Mouse (Mus musculus) MEL (cell line): Measurements from ENCODE around the gene Ift81. TPM values are rescaled to one million over a fixed set of nuclear protein-coding genes. Genes with fewer than 3 reads are reported as not detected.

Experiments used
- DNase-seq: peaks from one replicate; pipeline ENCODE4 v3.0.0; 2011; ENCODE audit warnings: low read depth, low spot score
- H3K27ac ChIP-seq: 2 replicates; pipeline ENCODE4 v1.5.1; 2012; ENCODE audit warnings: low read depth, mild to moderate bottlenecking, control low read depth, low read length, moderate library complexity; ENCODE audit not compliant: control insufficient read depth
- H3K27me3 ChIP-seq, 2 experiments: fragments of 150-350 bp in 1 of 2; sonication (generic) in 1 of 2; 2 replicates each; pipeline ENCODE4 v1.6.1; 2012; ENCODE audit warnings: low read length in 2 of 2, mild to moderate bottlenecking in 2 of 2, improper control_type of control experiment in 1 of 2, moderate library complexity in 1 of 2; ENCODE audit not compliant: insufficient read depth in 2 of 2, control insufficient read depth in 1 of 2
- H3K36me3 ChIP-seq, 2 experiments: 2 replicates each; pipeline ENCODE4 v1.6.1; 2012 to 2014; ENCODE audit warnings: low read length in 2 of 2, improper control_type of control experiment in 1 of 2, inconsistent platforms in 1 of 2, mild to moderate bottlenecking in 1 of 2; ENCODE audit not compliant: insufficient read depth in 2 of 2, control insufficient read depth in 1 of 2
- H3K4me1 ChIP-seq, 2 experiments: fragments of 150-350 bp in 1 of 2; sonication (generic) in 1 of 2; 2 replicates each; pipeline ENCODE4 v1.6.1; 2012; ENCODE audit warnings: low read length in 2 of 2, improper control_type of control experiment in 1 of 2, mild to moderate bottlenecking in 1 of 2; ENCODE audit not compliant: insufficient read depth in 2 of 2, control insufficient read depth in 1 of 2
- H3K4me3 ChIP-seq, 2 experiments: fragments of 150-350 bp in 1 of 2; sonication (generic) in 1 of 2; 2 replicates each; pipeline ENCODE4 v1.5.1; 2012; ENCODE audit warnings: low read depth in 2 of 2, low read length in 2 of 2, mild to moderate bottlenecking in 2 of 2, moderate library complexity in 2 of 2, control low read depth in 1 of 2, improper control_type of control experiment in 1 of 2; ENCODE audit not compliant: control insufficient read depth in 1 of 2, insufficient read depth in 1 of 2
- H3K79me2 ChIP-seq: 2 replicates; pipeline ENCODE4 v1.6.1; 2012; ENCODE audit warnings: mild to moderate bottlenecking, low read length, moderate library complexity; ENCODE audit not compliant: control insufficient read depth, poor library complexity, insufficient read depth
- H3K9ac ChIP-seq: 2 replicates; pipeline ENCODE4 v1.6.1; 2012; ENCODE audit warnings: low read depth, mild to moderate bottlenecking, control low read depth, low read length, moderate library complexity; ENCODE audit not compliant: control insufficient read depth, poor library complexity, severe bottlenecking
- H3K9me3 ChIP-seq: fragments of 150-350 bp; sonication (generic); replicated peaks from 2 replicates; pipeline ENCODE4 v1.6.1; 2012; ENCODE audit warnings: mild to moderate bottlenecking, low read length, improper control_type of control experiment, moderate library complexity; ENCODE audit not compliant: insufficient read depth
- BHLHE40 ChIP-seq: IDR thresholded peaks from 2 replicates; pipeline ENCODE4 v1.6.1; 2012; ENCODE audit warnings: low read depth, mild to moderate bottlenecking, inconsistent platforms, low read length, improper control_type of control experiment, borderline replicate concordance
- GABPA ChIP-seq: IDR thresholded peaks from 2 replicates; pipeline ENCODE4 v1.6.1; 2012; ENCODE audit warnings: low read depth, mild to moderate bottlenecking, inconsistent platforms, low read length, improper control_type of control experiment, moderate library complexity
- GATA1 ChIP-seq: IDR thresholded peaks from 2 replicates; pipeline ENCODE4 v1.6.1; 2011; ENCODE audit warnings: low read depth, low read length, improper control_type of control experiment
- MAX ChIP-seq: IDR thresholded peaks from 2 replicates; pipeline ENCODE4 v1.6.1; 2011; ENCODE audit warnings: low read length, improper control_type of control experiment
- MXI1 ChIP-seq: IDR thresholded peaks from 2 replicates; pipeline ENCODE4 v1.6.1; 2011; ENCODE audit warnings: mild to moderate bottlenecking, low read depth, low read length, improper control_type of control experiment
- MYC ChIP-seq: IDR thresholded peaks from 2 replicates; pipeline ENCODE4 v1.6.1; 2011; ENCODE audit warnings: low read depth, mild to moderate bottlenecking, low read length, improper control_type of control experiment, moderate library complexity
- NELFE ChIP-seq: IDR thresholded peaks from 2 replicates; pipeline ENCODE4 v1.6.1; 2011; ENCODE audit warnings: low read depth, low read length, improper control_type of control experiment
- NRF1 ChIP-seq: IDR thresholded peaks from 2 replicates; pipeline ENCODE4 v1.6.1; 2014; ENCODE audit warnings: low read depth, mild to moderate bottlenecking, inconsistent platforms, low read length, improper control_type of control experiment, moderate library complexity; ENCODE audit not compliant: poor library complexity, insufficient read depth, severe bottlenecking
- POLR2A ChIP-seq, 2 experiments: IDR thresholded peaks; 2 replicates each; pipeline ENCODE4 v1.6.1; 2011 to 2012; ENCODE audit warnings: low read length in 2 of 2, mild to moderate bottlenecking in 2 of 2, control low read depth in 1 of 2, improper control_type of control experiment in 1 of 2, low read depth in 1 of 2, moderate library complexity in 1 of 2; ENCODE audit not compliant: control insufficient read depth in 1 of 2, insufficient read depth in 1 of 2, poor library complexity in 1 of 2
- POLR2AphosphoS2 ChIP-seq: IDR thresholded peaks from 2 replicates; pipeline ENCODE4 v1.6.1; 2011; ENCODE audit warnings: low read length, improper control_type of control experiment
- SIN3A ChIP-seq: IDR thresholded peaks from 2 replicates; pipeline ENCODE4 v1.6.1; 2012; ENCODE audit warnings: low read length, improper control_type of control experiment, inconsistent platforms
- SMC3 ChIP-seq: IDR thresholded peaks from 2 replicates; pipeline ENCODE4 v1.6.1; 2011; ENCODE audit warnings: low read depth, low read length, improper control_type of control experiment
- TBP ChIP-seq: IDR thresholded peaks from 2 replicates; pipeline ENCODE4 v1.8.0; 2011; ENCODE audit warnings: low read depth, low read length, improper control_type of control experiment
- UBTF ChIP-seq: IDR thresholded peaks from 2 replicates; pipeline ENCODE4 v1.6.1; 2012; ENCODE audit warnings: low read depth, mild to moderate bottlenecking, inconsistent platforms, low read length, improper control_type of control experiment, moderate library complexity, borderline replicate concordance; ENCODE audit not compliant: insufficient read depth
- USF1 ChIP-seq: IDR thresholded peaks from 2 replicates; pipeline ENCODE4 v1.6.1; 2014; ENCODE audit warnings: low read depth, mild to moderate bottlenecking, inconsistent platforms, low read length, improper control_type of control experiment, moderate library complexity
- USF2 ChIP-seq, 2 experiments: IDR thresholded peaks; 2 replicates each; pipeline ENCODE4 v1.6.1; 2011 to 2012; ENCODE audit warnings: improper control_type of control experiment in 2 of 2, low read length in 2 of 2, borderline replicate concordance in 1 of 2, inconsistent platforms in 1 of 2, low read depth in 1 of 2, mild to moderate bottlenecking in 1 of 2; ENCODE audit not compliant: insufficient read depth in 1 of 2
- ZKSCAN1 ChIP-seq: IDR thresholded peaks from 2 replicates; pipeline ENCODE4 v1.6.1; 2012; ENCODE audit warnings: low read depth, mild to moderate bottlenecking, inconsistent platforms, low read length, improper control_type of control experiment, moderate library complexity
- ZMIZ1 ChIP-seq: IDR thresholded peaks from 2 replicates; pipeline ENCODE4 v1.6.1; 2012; ENCODE audit warnings: low read depth, mild to moderate bottlenecking, inconsistent platforms, low read length, improper control_type of control experiment, moderate library complexity
- ZNF384 ChIP-seq: IDR thresholded peaks from 2 replicates; pipeline ENCODE4 v1.6.1; 2012; ENCODE audit warnings: low read depth, mild to moderate bottlenecking, inconsistent platforms, low read length, improper control_type of control experiment
- polyA plus RNA-seq, 2 experiments: library from polyadenylated mRNA; stranded (reverse) in 1 of 2; unstranded in 1 of 2; fragments of >175 nt in 1 of 2; fragments of >200 nt in 1 of 2; gene quantifications; 2 replicates each; pipeline versions ENCODE4 v1.2.1 to v1.2.4; 2012; ENCODE audit warnings: low replicate concordance in 2 of 2, low read depth in 1 of 2; ENCODE audit not compliant: insufficient read length in 2 of 2, insufficient read depth in 1 of 2, missing spikeins in 1 of 2
- total RNA-seq: library from RNA; depleted of rRNA; stranded (reverse); fragments of 300-350 nt; gene quantifications from 2 replicates; pipeline ENCODE4 v1.2.3, GENCODE M21; 2012

The Ift81 gene
- total and polyA plus RNA-seq, 3 experiments, result 1.5 to 1.9 TPM; not detected in 1

GRCm38 (mm10) chr5:122602233-122602632 is 12.1 kb downstream of the Ift81 start:
- no peaks in the 10 kb centered on the region for H3K27me3 ChIP-seq
- no peaks in the 10 kb centered on the region for H3K9me3 ChIP-seq
- TF ChIP-seq GATA1 (no peak), POLR2AphosphoS2 (no peak), USF1 (peak; percentile 65)
- no peak overlapping the region for H3K4me3 ChIP-seq
- H3K4me1 ChIP-seq, result no peaks in the 10 kb centered on the region
- DNase-seq, result peak; percentile 15
- no peak overlapping the region for H3K27ac ChIP-seq
- H3K9ac ChIP-seq, result no peak overlapping the region
- H3K79me2 ChIP-seq, result no peaks in the 10 kb centered on the region
- H3K36me3 ChIP-seq, result no peaks in the 10 kb centered on the region

GRCm38 (mm10) chr5:122595470-122595869 is 18.8 kb downstream of the Ift81 start:
- H3K27me3 ChIP-seq, result no peaks in the 10 kb centered on the region
- no peaks in the 10 kb centered on the region for H3K9me3 ChIP-seq
- TF ChIP-seq SIN3A (no peak), NRF1 (no peak), UBTF (no peak), USF2 (IDR thresholded peaks at IDR 0.05; ENCODE audit: borderline replicate concordance in 1 of 2, insufficient read depth in 1 of 2, low read depth in 1 of 2, low read length in 2 of 2) (no peak)
- no peaks in the 10 kb centered on the region for H3K36me3 ChIP-seq
- no peak for DNase-seq
- no peaks in the 10 kb centered on the region for H3K79me2 ChIP-seq
- H3K4me1 ChIP-seq, result no peaks in the 10 kb centered on the region
- H3K4me3 ChIP-seq, result no peak overlapping the region
- no peak overlapping the region for H3K27ac ChIP-seq
- no peak overlapping the region for H3K9ac ChIP-seq

- Histone ChIP-seq H3K27ac (no peak overlapping the region), H3K9me3 (no peaks in the 10 kb centered on the region), H3K4me3 (no peak overlapping the region), H3K36me3 (no peaks in the 10 kb centered on the region), H3K9ac (no peak overlapping the region), H3K79me2 (no peaks in the 10 kb centered on the region), H3K27me3 (no peaks in the 10 kb centered on the region), H3K4me1 (no peaks in the 10 kb centered on the region)
- no peak for DNase-seq
- TF ChIP-seq USF1 (no peak), ZKSCAN1 (no peak), POLR2A (IDR thresholded peaks at IDR 0.05; ENCODE audit: control insufficient read depth in 1 of 2, insufficient read depth in 1 of 2, low read depth in 1 of 2, low read length in 2 of 2, poor library complexity in 1 of 2) (no peak), ZMIZ1 (no peak), MAX (no peak), SIN3A (no peak), USF2 (IDR thresholded peaks at IDR 0.05; ENCODE audit: borderline replicate concordance in 1 of 2, insufficient read depth in 1 of 2, low read depth in 1 of 2, low read length in 2 of 2) (no peak), MYC (no peak), TBP (no peak), NELFE (no peak), ZNF384 (no peak), SMC3 (no peak), GABPA (no peak), GATA1 (no peak), BHLHE40 (no peak), MXI1 (no peak)
Measured at GRCm38 (mm10) chr5:122589891-122590290, 24.4 kb downstream of the Ift81 start.
